Mouse (Mus musculus) olfactory bulb, adult 2 months (tissue): ENCODE measurements around the gene Pik3c2g.

ENCODE experiments used
- CTCF ChIP-seq: fragments of 200-500 bp; IDR thresholded peaks from 2 replicates; pipeline ENCODE4 v1.5.1; 2012; ENCODE audit warnings: low read depth, mild to moderate bottlenecking, low read length, moderate library complexity; ENCODE audit not compliant: insufficient read depth
- POLR2A ChIP-seq: fragments of 200-500 bp; IDR thresholded peaks from 2 replicates; pipeline ENCODE4 v1.6.1; 2012; ENCODE audit warnings: mild to moderate bottlenecking, low read depth, low read length, moderate library complexity; ENCODE audit not compliant: insufficient read depth

DNA sequence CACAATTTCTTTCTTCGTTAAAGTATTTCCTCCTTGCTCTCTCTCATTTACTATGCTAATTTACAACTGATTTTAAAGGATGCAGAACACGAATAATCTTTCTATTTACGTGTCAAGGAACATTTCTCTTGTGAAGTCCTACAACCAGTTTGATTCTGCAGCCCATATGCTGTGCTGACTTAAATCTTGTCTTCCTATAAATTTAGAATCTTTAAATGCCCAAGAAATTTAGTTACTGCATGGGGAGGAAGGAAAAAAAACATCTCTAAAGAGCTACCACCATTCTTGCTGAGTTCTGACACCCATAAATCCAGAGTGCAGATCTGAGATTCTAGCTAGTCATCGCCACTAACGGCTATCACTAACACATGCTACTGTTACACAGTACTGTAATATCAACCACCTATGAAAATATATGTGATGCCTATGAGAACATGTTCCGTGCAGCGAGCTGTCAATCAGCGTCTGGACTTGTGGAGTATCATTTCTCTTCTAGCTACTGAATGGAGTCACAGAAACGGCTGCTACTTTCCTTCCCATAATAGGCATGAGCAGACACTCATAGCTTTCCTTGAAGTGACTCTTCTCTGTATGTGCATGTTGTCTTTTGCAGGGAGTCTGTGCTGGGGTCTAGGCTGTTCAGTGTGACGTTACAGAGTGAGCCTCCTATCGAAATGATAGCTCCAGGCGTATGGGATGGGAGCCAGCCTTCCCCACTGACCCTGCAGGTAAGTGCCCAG is 155.8 kb downstream of the Pik3c2g start:
- TF ChIP-seq CTCF (no peak), POLR2A (no peak)
